8 mouse cellular contexts compared by ENCODE assay signal in the genomic region with DNA sequence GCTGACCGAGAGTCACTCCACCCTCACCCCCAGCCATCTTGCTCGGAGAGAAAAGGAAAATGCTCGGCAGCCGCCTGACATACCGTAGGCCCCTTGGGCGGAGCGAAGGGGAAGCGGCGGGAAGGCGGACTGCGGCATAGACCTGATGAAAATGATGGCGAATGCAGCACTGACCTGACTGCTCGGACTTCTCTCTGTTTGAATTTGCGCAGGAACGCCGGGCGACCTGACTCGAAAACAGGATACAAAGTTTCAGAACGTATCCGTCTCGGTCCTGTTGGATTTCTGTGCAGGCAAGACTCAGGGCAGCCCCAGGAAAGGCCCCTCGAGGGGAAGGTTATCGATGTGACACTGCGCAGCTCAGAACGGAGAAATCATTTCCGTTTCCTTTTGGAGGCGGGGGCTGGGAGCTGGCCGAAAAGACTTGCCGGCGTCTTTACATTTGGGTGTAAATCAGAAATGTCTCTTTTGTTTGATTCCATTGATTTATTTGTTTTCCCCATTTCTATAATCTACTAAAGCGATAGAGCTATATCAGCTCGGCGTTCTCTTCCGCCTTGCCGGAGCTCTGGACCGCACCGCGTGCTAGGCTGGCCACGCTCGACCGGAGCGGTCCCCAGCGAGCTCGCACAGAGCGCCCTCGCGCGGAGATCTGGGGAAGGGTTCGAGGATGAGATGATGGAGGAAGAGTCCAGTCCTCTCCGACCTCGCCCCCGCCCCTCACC. TPM values are rescaled to one million over a fixed set of nuclear protein-coding genes. Genes with fewer than 3 reads are reported as not detected.
DNase-seq lines count a peak whose midpoint lies in the region; ATAC-seq and TF ChIP-seq lines count a peak whose summit lies in the region.

Gene Eif2s3x (minus strand): TSS at position 266 of the 725 bp plus-strand sequence.

- H3K9me3 ChIP-seq in embryonic facial prominence, embryonic 14.5 days (ENCODE audit: control insufficient read depth, low read length): no peaks in the 10 kb centered on the region
- no peaks in the 10 kb centered on the region for H3K9me3 ChIP-seq in limb, embryonic 14.5 days (ENCODE audit: control insufficient read depth, low read length)
- no peaks in the 10 kb centered on the region for H3K9me3 ChIP-seq in midbrain, postnatal 0 days (ENCODE audit: low read length)

- peak within 1 kb of the TSS; percentile 78 for H3K4me2 ChIP-seq in embryonic facial prominence, embryonic 14.5 days (ENCODE audit: low read depth, low read length)
- peak within 1 kb of the TSS; percentile 67 for H3K4me2 ChIP-seq in limb, embryonic 14.5 days (replicated peaks; ENCODE audit: low read depth, low read length, severe bottlenecking)
- H3K4me2 ChIP-seq in midbrain, postnatal 0 days (ENCODE audit: low read depth, low read length, poor library complexity, severe bottlenecking): peak within 1 kb of the TSS; percentile 60

- TF ChIP-seq CTCF in midbrain, postnatal 0 days (IDR thresholded peaks at IDR 0.05): peak; percentile 78

- H3K4me3 ChIP-seq in embryonic facial prominence, embryonic 14.5 days (ENCODE audit: low read depth, low read length): peak within 1 kb of the TSS; percentile 80
- H3K4me3 ChIP-seq in limb, embryonic 14.5 days (replicated peaks; ENCODE audit: low read length): peak within 1 kb of the TSS; percentile 76
- peak within 1 kb of the TSS; percentile 63 for H3K4me3 ChIP-seq in midbrain, postnatal 0 days (ENCODE audit: low read depth, low read length)

- DNase-seq in 3134 (ENCODE audit: extremely low read depth, insufficient read length, low spot score): peak; percentile 82
- DNase-seq in adrenal gland, postnatal 4 days (ENCODE audit: low spot score in 2 of 2): peak; percentile 59 to 79
- DNase-seq in embryonic facial prominence, embryonic 14.5 days (ENCODE audit: low spot score): peak; percentile 94
- peak; percentile 85 for DNase-seq in heart, adult 8-10 months (ENCODE audit: low spot score)
- peak; percentile 85 for DNase-seq in kidney, adult 9 months
- DNase-seq in limb, embryonic 14.5 days (ENCODE audit: low spot score): peak; percentile 86
- DNase-seq in midbrain, postnatal 0 days (ENCODE audit: low spot score): peak; percentile 93
- DNase-seq in spleen, postnatal 14 days (ENCODE audit: low spot score in 2 of 2): peak; percentile 62 to 87

- H3K36me3 ChIP-seq in embryonic facial prominence, embryonic 14.5 days (ENCODE audit: control insufficient read depth, insufficient read depth, low read length): peaks cover 27% of the 10 kb centered on the region
- peaks cover 19% of the 10 kb centered on the region for H3K36me3 ChIP-seq in limb, embryonic 14.5 days (ENCODE audit: control insufficient read depth, insufficient read depth, low read length)
- peaks cover 7% of the 10 kb centered on the region; the same call in 1 of the 2 replicates for H3K36me3 ChIP-seq in midbrain, postnatal 0 days (ENCODE audit: insufficient read depth, low read length)

- peak; percentile 46; the same call in 1 of the 2 replicates for TF ChIP-seq POLR2A in limb, embryonic 14.5 days (IDR thresholded peaks at IDR 0.05; ENCODE audit: borderline replicate concordance, extremely low read depth, insufficient read depth, insufficient read length)

- no peaks in the 10 kb centered on the region for H3K27me3 ChIP-seq in embryonic facial prominence, embryonic 14.5 days (replicated peaks; ENCODE audit: control insufficient read depth, insufficient read depth, low read length)
- no peaks in the 10 kb centered on the region for H3K27me3 ChIP-seq in limb, embryonic 14.5 days (ENCODE audit: control insufficient read depth, insufficient read depth, low read length)
- H3K27me3 ChIP-seq in midbrain, postnatal 0 days (ENCODE audit: insufficient read depth, low read length): no peaks in the 10 kb centered on the region

- 0% methylated on average over 51 of the region's 52 CpGs for WGBS in embryonic facial prominence, embryonic 14.5 days
- WGBS in limb, embryonic 14.5 days: under 1% methylated on average over 52 of the region's 52 CpGs
- 1% methylated on average over 47 of the region's 52 CpGs for WGBS in midbrain, postnatal 0 days

- no peaks in the 10 kb centered on the region for H3K4me1 ChIP-seq in embryonic facial prominence, embryonic 14.5 days (ENCODE audit: control insufficient read depth, insufficient read depth, low read length)
- H3K4me1 ChIP-seq in limb, embryonic 14.5 days (ENCODE audit: control insufficient read depth, insufficient read depth, low read length): no peaks in the 10 kb centered on the region
- no peaks in the 10 kb centered on the region for H3K4me1 ChIP-seq in midbrain, postnatal 0 days (ENCODE audit: insufficient read depth, low read length)

- peak within 1 kb of the TSS; percentile 86 for H3K9ac ChIP-seq in embryonic facial prominence, embryonic 14.5 days (ENCODE audit: low read depth, low read length)
- H3K9ac ChIP-seq in limb, embryonic 14.5 days (ENCODE audit: low read depth, low read length, severe bottlenecking): peak within 1 kb of the TSS; percentile 81
- H3K9ac ChIP-seq in midbrain, postnatal 0 days (replicated peaks; ENCODE audit: low read length, poor library complexity, severe bottlenecking): peak within 1 kb of the TSS; percentile 79

- peak within 1 kb of the TSS; percentile 80 for H3K27ac ChIP-seq in embryonic facial prominence, embryonic 14.5 days (replicated peaks; ENCODE audit: low read depth, low read length)
- peak within 1 kb of the TSS; percentile 80 for H3K27ac ChIP-seq in limb, embryonic 14.5 days (replicated peaks; ENCODE audit: low read depth, low read length)
- H3K27ac ChIP-seq in midbrain, postnatal 0 days (ENCODE audit: low read depth, low read length): peak within 1 kb of the TSS; percentile 82

- peak; percentile 97 for ATAC-seq in embryonic facial prominence, embryonic 14.5 days (ENCODE audit: low read depth)
- ATAC-seq in limb, embryonic 14.5 days (ENCODE audit: low FRiP score, low read depth): peak; percentile 97
- ATAC-seq in midbrain, postnatal 0 days (ENCODE audit: low FRiP score): peak; percentile 95

RNA-seq across cellular contexts. Expression of gene Eif2s3x, which starts in this region (rescaled TPM):
- 100 to 1,000 TPM; 124 to 178 TPM for total RNA-seq in adrenal gland, postnatal 4 days (2021)
- polyA plus RNA-seq in embryonic facial prominence, embryonic 14.5 days (2014; fragmentation: Nextera tagmentation; extraction: Ambion mirVana): 58.7 and 66.2 TPM in 2 replicates
- total RNA-seq in heart, adult 8-10 months (2022): 100 to 1,000 TPM in 3 of 4 experiments, 10 to 100 TPM in 1; 95.2 to 166 (median 124) TPM
- polyA plus RNA-seq in limb, embryonic 14.5 days (2012; rRNA removed): 87.3 and 117 TPM in 2 replicates
- polyA plus RNA-seq in limb, embryonic 14.5 days (2014; fragmentation: Nextera tagmentation; extraction: Ambion mirVana): 63.5 and 110 TPM in 2 replicates
- total RNA-seq in midbrain, postnatal 0 days (2014; rRNA removed): 182 and 238 TPM in 2 replicates
- polyA plus RNA-seq in midbrain, postnatal 0 days (2015; fragmentation: Nextera tagmentation; extraction: Ambion mirVana): 61.2 and 92.5 TPM in 2 replicates

Comparison
In these comparisons a context has a peak if more than half of its experiments do, and no peak if none do; other contexts are left out.
1. Peak in every context shown above with its lines: DNase-seq, ATAC-seq, H3K4me3 ChIP-seq and H3K27ac ChIP-seq.